Mouse (Mus musculus): ENCODE measurements around the gene Cdh23.

The Cdh23 gene

DNA sequence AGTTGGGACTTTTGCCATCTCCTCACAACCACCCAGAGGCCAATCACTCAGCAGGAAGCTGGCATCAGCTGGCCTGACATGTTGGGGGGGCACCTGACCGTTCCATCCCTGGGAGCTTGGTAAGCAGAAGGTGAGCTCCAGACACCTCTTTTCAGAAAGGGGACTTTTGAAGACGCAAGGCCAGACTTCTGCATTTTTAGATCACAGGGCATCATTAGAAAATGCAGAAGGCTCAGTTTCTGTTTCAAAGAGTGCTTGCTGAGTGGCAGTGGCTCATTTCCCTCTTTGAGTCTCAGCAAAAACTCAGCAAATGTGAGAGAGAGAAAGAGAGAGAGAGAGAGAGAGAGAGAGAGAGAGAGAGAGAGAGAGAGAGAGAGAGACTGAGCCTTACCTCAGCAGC lies 8.8 kb upstream of the Cdh23 start:
- DNase-seq, result no peak

GRCm38 (mm10) chr10:60697775-60698174 lies 1.5 kb upstream of the Cdh23 start:
- DNase-seq, result no peak

DNA sequence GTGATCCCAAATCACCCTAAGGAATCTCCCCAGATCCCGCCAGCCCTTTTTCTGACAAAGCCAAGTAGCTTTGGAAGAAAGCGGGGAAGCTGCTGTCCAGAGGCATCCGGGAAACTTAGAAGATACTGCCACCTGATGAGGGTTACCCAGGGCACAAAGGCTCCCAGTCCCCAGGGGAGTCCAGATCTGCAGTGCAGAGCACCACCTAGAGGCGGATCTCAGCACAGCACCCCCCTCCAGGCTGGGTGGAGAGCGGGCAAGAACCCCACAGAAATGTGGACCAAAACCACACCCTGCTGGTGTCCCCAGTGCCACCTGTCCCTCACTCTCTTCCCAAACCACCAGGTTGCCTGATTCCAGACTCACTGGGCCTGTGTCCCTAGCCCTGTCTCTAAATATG lies 685 bp upstream of the Cdh23 start:
- peak; percentile 77 for DNase-seq

GRCm38 (mm10) chr10:60691671-60692390 lies 4.5 kb downstream of the Cdh23 start:
- no peak for DNase-seq

- DNase-seq, result peak; percentile 48
These were observed 5.3 kb downstream of the Cdh23 start for GRCm38 (mm10) chr10:60690960-60691359.

DNA sequence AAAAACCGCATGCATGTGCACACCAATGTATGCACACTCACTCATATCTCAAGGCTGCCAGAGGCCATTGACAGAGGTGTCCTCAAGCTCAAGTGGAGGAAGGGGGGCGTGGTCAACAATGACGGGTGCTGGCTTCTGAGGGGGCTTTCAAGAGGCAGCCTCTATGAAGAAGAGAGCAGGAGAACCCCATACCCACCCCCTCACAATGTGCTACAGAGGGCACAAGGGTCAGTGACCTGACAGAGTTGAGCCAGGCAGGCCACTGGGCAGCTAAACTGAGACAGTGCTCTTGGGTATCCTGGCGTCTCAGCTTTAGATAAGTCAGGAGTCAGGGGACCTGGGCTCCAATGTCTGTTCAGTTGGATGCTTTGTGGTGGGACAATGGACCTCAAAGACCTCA lies 6.9 kb downstream of the Cdh23 start:
- no peak for DNase-seq

DNA sequence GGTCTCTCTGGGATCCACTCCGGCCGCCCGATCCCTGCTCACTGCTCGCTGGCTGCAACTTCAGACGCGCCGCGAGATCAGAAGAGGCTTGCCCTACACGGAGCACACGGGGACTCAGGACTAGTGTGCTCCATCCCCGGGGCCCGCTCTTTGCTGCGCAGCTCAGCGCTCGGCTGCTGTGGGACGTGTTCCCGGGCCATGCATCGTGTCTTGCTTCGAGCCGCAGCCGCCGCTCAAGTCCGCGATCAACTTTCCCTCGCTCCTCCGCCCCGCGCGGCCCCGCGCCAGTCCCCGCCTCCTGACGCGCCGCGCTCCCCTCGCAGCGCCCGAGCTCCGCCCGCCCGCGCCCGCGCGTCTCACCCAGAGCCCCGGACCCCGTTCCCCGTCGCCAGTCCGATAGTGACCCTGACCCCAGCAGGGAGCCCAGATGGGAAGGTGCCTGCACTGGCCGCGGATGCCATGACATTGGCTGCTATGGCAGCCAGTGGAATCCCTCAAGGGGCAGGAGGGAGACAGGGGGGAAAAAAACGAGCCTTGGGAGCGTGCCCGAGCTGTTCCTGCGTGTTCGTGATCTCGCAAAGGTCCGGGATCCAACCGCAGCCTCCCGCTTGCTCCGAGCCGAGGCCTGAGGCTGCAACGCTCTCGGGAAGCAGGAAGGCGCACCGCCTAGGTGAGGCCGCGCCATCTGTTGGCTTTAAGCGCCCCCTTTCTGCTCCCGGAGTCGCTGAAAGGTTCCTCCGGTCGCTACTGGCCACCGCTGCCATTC lies 9.1 kb downstream of the Cdh23 start:
- peak; percentile 76 for DNase-seq

DNA sequence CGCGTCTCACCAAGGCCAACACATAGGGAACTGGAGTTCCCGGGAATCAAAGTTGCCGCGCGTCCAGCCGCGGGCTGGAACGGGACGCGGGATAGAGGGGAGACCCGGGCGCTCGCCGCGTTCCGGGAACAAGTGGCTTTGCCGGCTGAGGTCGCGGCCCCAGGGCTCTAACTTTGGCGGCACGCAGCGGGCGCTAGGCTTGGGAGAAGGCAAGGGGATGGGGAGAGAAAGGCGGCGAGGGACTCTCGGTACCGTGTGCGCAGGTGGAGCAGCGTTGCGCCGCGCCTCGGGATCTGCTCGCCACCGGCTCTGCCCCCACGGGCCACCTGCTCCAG lies 9.7 kb downstream of the Cdh23 start:
- DNase-seq, result no peak

- DNase-seq, result no peak
These were observed 10.3 kb downstream of the Cdh23 start for GRCm38 (mm10) chr10:60685764-60686640.

GRCm38 (mm10) chr10:60678926-60679325 lies 17.4 kb downstream of the Cdh23 start:
- no peak for DNase-seq

DNA sequence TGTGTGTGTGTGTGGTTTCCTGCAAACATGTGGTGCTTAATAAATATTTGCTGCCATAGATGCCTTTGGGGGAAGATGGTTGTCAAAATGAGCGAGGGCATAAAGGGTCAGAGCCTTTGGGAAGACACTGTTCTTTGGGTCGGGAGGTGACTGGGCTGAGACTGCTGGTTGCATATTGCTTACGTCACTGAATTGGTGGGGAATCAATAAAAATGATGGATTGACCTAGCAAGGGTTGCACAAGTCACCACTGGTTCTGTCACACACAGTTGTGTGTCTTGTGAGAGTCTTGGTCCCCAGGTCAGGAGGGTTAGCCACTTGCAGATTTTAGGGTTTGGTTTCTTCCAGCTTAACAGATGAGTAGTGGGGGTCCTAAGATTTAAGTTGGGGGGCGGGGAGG lies 19.0 kb downstream of the Cdh23 start:
- DNase-seq, result no peak

DNA sequence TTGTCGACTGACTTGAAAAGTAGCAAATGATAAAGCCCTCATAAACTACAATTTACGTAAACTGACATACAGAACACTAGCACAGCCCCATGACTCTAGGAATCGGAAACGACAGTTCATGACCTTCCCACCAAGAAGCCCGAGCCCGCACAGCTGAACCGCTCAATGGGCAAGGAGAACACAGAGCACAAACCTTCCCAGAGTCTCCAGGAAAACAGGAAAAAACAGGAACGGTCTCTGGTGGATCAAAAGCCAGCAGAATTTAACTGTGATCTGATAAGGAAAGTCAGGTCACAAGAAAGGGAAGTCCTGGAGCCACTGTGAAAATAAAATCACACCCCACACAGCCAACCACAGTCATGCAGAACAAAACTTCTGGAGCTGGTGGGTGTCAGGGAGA lies 26.1 kb downstream of the Cdh23 start:
- no peak for DNase-seq

GRCm38 (mm10) chr10:60668591-60668990 lies 27.7 kb downstream of the Cdh23 start:
- no peak for DNase-seq

GRCm38 (mm10) chr10:60660986-60661385 lies 35.3 kb downstream of the Cdh23 start:
- no peak for DNase-seq

DNA sequence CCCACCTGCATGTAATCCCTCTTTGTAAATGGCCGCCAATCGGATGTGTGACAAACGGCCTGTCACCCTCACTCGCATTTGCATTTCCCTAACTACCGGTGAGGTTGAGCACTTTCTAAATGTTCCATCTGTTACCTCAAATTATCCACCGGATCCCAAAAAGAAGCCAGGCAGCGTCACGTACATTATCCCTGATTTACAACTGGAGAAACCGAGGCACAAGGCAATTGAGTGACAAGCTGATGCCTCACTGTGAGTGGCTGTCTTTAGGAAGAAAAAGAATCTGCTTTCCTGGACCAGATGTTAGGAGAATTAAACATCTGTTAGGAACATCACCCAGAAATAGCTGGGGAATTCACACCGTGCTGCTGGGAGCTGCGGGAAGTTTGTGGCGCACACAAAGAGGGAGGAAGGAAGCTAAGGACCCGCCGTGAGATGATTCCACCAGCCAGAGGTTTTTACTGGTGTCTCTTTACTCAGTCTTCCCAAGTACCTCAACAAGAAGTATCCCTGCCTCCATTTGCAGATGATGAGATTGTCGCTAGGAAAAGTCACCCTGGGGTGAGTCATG lies 36.8 kb downstream of the Cdh23 start:
- no peak for DNase-seq

GRCm38 (mm10) chr10:60658176-60658575 lies 38.1 kb downstream of the Cdh23 start:
- DNase-seq, result no peak

DNA sequence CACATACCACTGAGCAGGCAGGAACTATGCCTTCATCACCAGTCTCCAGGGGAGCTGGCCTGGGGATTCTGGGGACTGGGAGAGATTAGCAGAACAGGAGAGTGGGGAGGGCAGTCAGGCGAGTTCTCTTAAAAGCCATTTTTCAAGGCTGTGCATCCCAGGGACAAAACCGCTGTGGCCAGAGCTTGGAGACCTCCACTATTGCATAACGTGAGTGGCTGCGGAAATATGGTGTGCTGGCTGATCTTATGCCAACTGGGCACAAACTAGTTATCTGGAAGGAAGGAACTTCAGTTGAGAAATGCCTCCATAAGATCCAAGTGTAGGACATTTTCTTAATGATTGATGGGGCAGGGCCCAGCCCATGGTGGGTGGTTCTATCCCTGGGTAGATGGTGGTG lies 42.6 kb downstream of the Cdh23 start:
- no peak for DNase-seq

DNA sequence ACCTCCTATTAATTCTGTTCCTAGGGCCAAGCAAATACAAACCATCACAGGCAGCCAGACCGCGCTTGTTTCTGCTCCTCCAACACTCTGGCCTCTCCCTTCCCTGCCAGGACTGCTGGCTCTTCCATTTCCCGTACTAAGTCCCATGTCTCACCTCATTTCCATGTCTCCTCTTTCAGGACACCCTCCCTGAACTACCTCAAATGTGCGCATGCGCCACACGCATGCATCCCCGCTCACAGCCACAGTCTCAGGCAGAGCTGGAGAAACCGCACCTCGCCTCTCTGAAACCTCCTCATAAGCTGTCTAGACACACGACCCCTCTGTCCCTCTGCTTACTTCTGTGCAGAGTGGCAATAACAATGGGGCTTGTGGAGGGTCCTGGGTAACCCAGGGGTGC lies 43.2 kb downstream of the Cdh23 start:
- no peak for DNase-seq

GRCm38 (mm10) chr10:60644079-60644641 lies 52.1 kb downstream of the Cdh23 start:
- DNase-seq, result no peak

DNA sequence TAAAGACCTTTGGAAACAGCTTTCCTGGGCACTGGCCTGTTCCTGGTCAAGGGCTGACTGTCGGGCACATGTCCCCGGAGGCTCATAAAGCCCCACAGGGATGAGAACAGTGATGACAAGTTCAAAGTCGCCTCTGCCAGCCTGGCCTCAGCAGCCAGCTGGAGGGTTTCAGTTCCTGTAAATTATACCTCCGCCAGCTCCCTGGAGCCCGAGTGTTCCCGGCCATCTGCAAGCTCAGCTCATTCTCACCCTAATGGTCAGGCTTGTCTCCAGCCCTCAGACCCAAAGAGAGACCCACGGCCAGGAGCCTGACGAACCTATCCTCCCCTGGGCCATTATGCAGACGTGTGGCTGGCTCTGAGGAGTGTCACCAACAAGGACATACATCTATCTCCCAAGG lies 57.0 kb downstream of the Cdh23 start:
- no peak for DNase-seq

- peak; percentile 22 for DNase-seq
These were observed 60.6 kb downstream of the Cdh23 start for GRCm38 (mm10) chr10:60635568-60636295.

DNA sequence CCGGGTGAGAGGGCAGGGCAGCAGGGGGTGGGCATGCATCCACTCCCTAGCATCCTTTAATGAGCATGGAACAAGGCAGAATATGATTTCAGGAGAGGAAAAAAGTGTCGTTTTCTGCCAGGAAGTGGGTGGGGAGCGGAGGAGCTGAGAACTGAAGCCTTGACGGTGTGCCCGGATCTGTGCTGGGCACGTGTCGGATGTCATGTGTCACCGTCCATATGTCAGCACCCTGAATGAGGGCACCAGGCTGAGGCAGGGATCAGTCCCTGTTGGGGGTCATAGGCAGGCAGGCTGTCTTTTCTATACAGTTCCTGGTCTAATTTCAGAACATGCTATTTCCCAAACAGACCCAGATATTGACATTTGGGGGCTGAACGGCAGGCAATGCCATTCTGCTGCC lies 61.9 kb downstream of the Cdh23 start:
- DNase-seq, result no peak
